Mouse (Mus musculus) lung, embryonic 14.5 days (tissue): Measurements from ENCODE around the gene S100a16. TPM values are rescaled to one million over a fixed set of nuclear protein-coding genes. Genes with fewer than 3 reads are reported as not detected.

Experiments used
- ATAC-seq: fragments of 200-750 bp; cut with Nextera tagmentation; 2 replicates; pipeline ENCODE4 v1.8.0; 2017; ENCODE audit warnings: mild to moderate bottlenecking, moderate TSS enrichment, moderate library complexity; ENCODE audit not compliant: insufficient read depth
- DNase-seq: peaks from one replicate; pipeline ENCODE4 v3.0.0-alpha.2; 2015
- H3K27ac ChIP-seq: fragments of 300-500 bp; sonication (generic); 2 replicates; pipeline ENCODE4 v1.5.1; 2014; ENCODE audit warnings: low read depth, mild to moderate bottlenecking, moderate library complexity
- H3K27me3 ChIP-seq: fragments of 300-500 bp; sonication (generic); 2 replicates; pipeline ENCODE4 v1.6.1; 2014; ENCODE audit warnings: low read length, control low read depth; ENCODE audit not compliant: insufficient read depth
- H3K36me3 ChIP-seq: fragments of 300-500 bp; sonication (generic); 2 replicates; pipeline ENCODE4 v1.6.1; 2014; ENCODE audit warnings: control low read depth; ENCODE audit not compliant: insufficient read depth
- H3K4me1 ChIP-seq: fragments of 300-500 bp; sonication (generic); 2 replicates; pipeline ENCODE4 v1.6.1; 2014; ENCODE audit warnings: antibody characterized with exemption, control low read depth; ENCODE audit not compliant: insufficient read depth
- H3K4me2 ChIP-seq: fragments of 300-500 bp; sonication (generic); 2 replicates; pipeline ENCODE4 v1.6.1; 2014; ENCODE audit warnings: mild to moderate bottlenecking
- H3K4me3 ChIP-seq: fragments of 300-500 bp; sonication (generic); 2 replicates; pipeline ENCODE4 v1.5.1; 2014; ENCODE audit warnings: low read depth, low read length
- H3K9ac ChIP-seq: fragments of 300-500 bp; sonication (generic); 2 replicates; pipeline ENCODE4 v1.6.1; 2014
- H3K9me3 ChIP-seq: fragments of 300-500 bp; sonication (generic); 2 replicates; pipeline ENCODE4 v1.6.1; 2016; ENCODE audit warnings: low read depth, low read length, control low read depth
- CTCF ChIP-seq: IDR thresholded peaks from 2 replicates; pipeline ENCODE4 v1.5.1; 2016; ENCODE audit warnings: antibody characterized with exemption, low read depth
- WGBS: fragments of 180-500 bp; shearing (Covaris S2); extraction: QIAGEN DNeasy Blood & Tissue Kit; methylation state at CpG from one replicate; pipeline ENCODE4 v1.1.7; 2014; 5-methylcytosine and 5-hydroxymethylcytosine counted together
- polyA plus RNA-seq: library from polyadenylated mRNA; unstranded; fragments of >200 nt; fragmentation: Nextera tagmentation; extraction: Ambion mirVana; gene quantifications from 2 replicates; pipeline ENCODE4 v1.2.1, GENCODE M21; 2014

Gene S100a16
- polyA plus RNA-seq, 1 experiment from 2014 or later: 175 TPM

DNA sequence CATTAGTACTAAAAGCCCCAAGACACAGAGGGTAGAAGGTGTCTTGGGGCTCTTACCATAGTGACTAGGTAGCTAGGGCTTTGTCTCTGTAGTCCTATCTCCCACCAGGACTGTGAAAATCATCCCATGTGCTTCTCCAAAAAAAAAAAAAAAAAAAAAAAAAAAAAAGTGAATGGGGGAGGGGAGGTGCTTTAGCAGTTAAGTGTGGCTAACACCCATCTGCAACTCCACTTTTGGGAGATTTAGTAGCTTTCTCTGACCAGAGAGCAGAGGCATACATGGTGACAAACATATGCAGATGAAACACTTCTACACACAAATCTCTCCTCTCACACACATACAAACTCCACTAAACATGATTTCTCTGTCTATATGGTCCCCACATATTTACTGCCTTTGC is 39.5 kb upstream of the S100a16 start:
- no peak overlapping the region for H3K4me3 ChIP-seq
- DNase-seq (no peak), ATAC-seq (no peak)
- no peaks in the 10 kb centered on the region for H3K27me3 ChIP-seq
- H3K27ac ChIP-seq: no peak overlapping the region
- no peaks in the 10 kb centered on the region for H3K4me1 ChIP-seq
- no peak overlapping the region for H3K4me2 ChIP-seq
- H3K9me3 ChIP-seq: no peaks in the 10 kb centered on the region
- TF ChIP-seq CTCF: no peak
- no peak overlapping the region for H3K9ac ChIP-seq
- peaks cover 65% of the 10 kb centered on the region for H3K36me3 ChIP-seq

DNA sequence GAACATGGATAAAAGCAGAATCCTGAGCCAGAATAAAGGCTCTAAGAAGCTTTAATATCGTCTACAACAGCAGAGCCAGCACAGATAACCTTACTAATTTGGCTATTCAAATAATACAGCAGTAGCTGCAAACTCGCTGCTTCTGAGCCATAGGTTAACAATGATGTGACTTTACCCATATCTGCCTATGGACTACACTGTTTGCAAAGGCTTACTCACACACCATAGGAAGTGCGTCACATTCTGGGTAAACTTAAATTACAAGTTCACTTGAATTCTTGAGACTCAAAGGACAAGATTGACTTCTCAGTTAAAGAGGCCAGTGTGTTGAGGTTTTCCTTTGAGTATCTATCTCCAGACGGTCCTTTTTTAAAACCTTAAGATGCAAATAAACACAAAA is 33.6 kb upstream of the S100a16 start:
- DNase-seq: no peak

DNA sequence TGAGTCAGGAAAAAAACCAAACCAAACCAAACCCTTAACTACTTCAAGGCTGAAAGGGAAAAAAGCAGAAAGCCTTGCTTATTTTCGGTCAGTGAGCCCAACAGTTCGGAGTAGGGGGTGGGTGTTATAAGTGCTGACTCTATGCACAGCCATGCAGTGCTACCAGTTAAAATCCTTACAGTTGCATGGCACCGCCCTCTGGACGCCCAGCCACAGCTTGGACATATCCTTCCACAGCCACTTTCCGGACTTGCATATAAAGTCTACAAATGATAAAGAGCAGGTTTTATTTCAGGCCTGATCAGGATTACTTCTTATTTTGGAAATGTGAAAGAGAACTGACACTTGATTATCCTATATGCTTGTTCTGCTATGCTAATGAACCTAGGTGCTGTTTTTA is 31.8 kb upstream of the S100a16 start:
- 88% methylated on average over 5 of the region's 5 CpGs for WGBS
- H3K36me3 ChIP-seq: peaks cover 73% of the 10 kb centered on the region

More for the DNA sequence above, 33.6 kb upstream of the S100a16 start:
- Histone ChIP-seq H3K9me3 (no peaks in the 10 kb centered on the region), H3K9ac (no peak overlapping the region), H3K27ac (no peak overlapping the region), H3K4me1 (peaks cover 10% of the 10 kb centered on the region), H3K4me2 (no peak overlapping the region), H3K36me3 (peaks cover 90% of the 10 kb centered on the region), H3K27me3 (no peaks in the 10 kb centered on the region), H3K4me3 (no peak overlapping the region)
- no peak for TF ChIP-seq CTCF
- ATAC-seq: no peak
- 58% methylated on average over 4 of the region's 4 CpGs for WGBS

DNA sequence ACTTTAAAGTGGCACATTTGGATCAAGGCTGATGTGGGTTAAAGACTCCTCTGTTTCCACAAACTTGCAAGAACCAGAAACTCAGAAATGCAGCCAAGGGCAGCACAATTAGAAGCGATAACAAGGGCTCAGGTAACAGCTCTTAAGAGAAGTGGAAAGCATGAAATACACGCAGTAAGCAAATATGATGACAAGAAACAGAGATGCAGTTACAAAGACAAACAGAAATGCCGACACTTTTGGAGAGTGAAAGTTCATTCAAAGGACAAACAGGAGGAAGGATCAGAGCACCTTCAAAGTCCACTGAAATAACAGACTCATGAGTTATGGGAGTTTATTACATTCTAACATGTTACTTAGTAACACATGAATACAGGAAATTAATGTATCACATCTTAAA is 30.7 kb upstream of the S100a16 start:
- Histone ChIP-seq H3K27ac (no peak overlapping the region), H3K4me1 (peaks cover 10% of the 10 kb centered on the region), H3K27me3 (no peaks in the 10 kb centered on the region), H3K9me3 (no peaks in the 10 kb centered on the region), H3K4me2 (no peak overlapping the region), H3K36me3 (peaks cover 64% of the 10 kb centered on the region), H3K4me3 (no peak overlapping the region), H3K9ac (no peak overlapping the region)
- TF ChIP-seq CTCF: no peak
- ATAC-seq (no peak), DNase-seq (no peak)
- WGBS: 60% methylated on average over 3 of the region's 3 CpGs

More for the DNA sequence above, 31.8 kb upstream of the S100a16 start:
- no peak for TF ChIP-seq CTCF
- Histone ChIP-seq H3K27ac (no peak overlapping the region), H3K27me3 (no peaks in the 10 kb centered on the region), H3K9ac (no peak overlapping the region), H3K4me1 (peaks cover 10% of the 10 kb centered on the region), H3K4me3 (no peak overlapping the region), H3K4me2 (no peak overlapping the region), H3K9me3 (no peaks in the 10 kb centered on the region)
- DNase-seq (peak; percentile 36), ATAC-seq (no peak)

DNA sequence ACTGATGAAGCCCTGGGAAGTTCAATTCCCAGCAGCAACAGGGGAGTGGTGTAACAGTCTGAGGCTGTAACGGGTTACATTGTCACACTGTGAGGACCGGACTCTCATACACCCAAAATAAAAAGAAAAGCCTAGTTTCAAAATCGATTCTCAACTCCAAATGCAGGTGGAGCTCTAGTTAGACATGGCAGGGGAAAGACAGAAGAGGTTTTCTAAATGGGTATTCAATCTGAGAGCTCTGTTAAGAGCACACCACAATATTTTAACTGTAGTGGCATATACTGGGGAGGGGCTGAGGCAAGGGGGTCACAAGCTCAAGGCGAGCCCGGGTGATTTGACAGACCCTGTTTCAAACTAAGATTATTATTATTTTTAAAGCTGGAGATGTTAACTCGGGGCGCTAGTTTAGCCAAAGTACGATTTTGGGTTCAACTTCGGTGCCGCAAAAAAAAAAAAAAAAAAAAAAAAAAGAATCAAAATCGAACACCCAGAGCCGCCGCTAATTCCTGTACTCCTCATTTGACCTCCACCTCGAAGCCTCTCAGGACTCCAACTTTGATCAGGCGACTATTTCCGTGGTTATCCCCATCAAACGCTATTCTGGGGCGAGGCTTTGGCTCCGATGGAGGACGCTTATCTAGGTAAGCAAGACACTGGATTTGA is 28.6 kb upstream of the S100a16 start:
- Histone ChIP-seq H3K9ac (peak overlapping the region; percentile 97), H3K4me2 (peak overlapping the region; percentile 89), H3K4me3 (peak overlapping the region; percentile 89), H3K9me3 (no peaks in the 10 kb centered on the region), H3K4me1 (peaks cover 10% of the 10 kb centered on the region), H3K27me3 (no peaks in the 10 kb centered on the region; the same call in 1 of the 2 replicates), H3K36me3 (peaks cover 44% of the 10 kb centered on the region), H3K27ac (peak overlapping the region; percentile 94)
- TF ChIP-seq CTCF: no peak
- no peak for ATAC-seq
- 2% methylated on average over 20 of the region's 20 CpGs for WGBS
- no peak for DNase-seq

DNA sequence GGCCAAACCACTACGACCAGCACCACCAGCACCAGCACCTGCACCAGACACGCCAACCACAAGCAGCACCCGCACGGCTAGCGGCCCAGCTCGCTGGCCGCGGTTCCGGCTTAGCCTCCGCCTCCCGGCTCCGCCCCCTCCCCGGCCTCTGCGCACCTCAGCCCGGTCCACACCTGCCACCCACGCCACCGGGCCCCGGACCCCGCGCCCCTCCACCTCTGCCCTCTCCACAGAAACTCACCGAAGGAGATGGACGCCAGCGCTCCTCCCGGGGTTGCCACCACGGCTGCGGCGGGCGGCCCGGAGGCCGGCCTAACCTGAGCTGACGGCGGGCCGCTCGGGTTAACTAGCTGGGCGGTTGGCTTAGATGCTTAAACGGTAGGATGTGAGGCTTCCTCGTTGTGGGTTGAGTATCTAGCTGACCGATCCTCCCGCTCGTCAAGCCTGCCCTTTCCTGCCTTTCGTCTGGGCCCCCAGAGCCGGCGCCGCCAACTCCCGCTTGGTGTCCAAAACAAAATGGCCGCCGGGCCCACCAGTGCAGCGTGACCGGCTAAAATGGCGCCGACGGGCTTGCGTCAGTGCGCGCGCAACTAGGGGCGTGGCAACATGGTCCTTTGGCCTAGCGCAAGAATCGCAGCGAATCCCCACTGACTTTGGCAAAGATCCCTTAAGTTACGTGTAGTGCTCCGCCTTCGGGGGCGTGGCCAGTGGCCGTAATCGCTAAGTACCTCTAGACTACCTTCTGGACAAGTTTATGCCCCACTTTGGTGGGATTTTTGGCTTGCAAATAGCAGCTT is 27.9 kb upstream of the S100a16 start, which contains the start of gene Chtop:
Gene Chtop (minus strand): TSS at position 549 of the 797 bp plus-strand sequence.
- DNase-seq (peak; percentile 100), ATAC-seq (peak; percentile 91)
- peak within 1 kb of the TSS; percentile 89 for H3K4me3 ChIP-seq
- no peaks in the 10 kb centered on the region for H3K9me3 ChIP-seq
- H3K27me3 ChIP-seq: no peaks in the 10 kb centered on the region; the same call in 1 of the 2 replicates
- under 1% methylated on average over 66 of the region's 66 CpGs for WGBS
- H3K4me2 ChIP-seq: peak within 1 kb of the TSS; percentile 89
- H3K27ac ChIP-seq: peak within 1 kb of the TSS; percentile 94
- no peak for TF ChIP-seq CTCF
- peak within 1 kb of the TSS; percentile 97 for H3K9ac ChIP-seq
- H3K36me3 ChIP-seq: peaks cover 37% of the 10 kb centered on the region
- peaks cover 10% of the 10 kb centered on the region for H3K4me1 ChIP-seq

DNA sequence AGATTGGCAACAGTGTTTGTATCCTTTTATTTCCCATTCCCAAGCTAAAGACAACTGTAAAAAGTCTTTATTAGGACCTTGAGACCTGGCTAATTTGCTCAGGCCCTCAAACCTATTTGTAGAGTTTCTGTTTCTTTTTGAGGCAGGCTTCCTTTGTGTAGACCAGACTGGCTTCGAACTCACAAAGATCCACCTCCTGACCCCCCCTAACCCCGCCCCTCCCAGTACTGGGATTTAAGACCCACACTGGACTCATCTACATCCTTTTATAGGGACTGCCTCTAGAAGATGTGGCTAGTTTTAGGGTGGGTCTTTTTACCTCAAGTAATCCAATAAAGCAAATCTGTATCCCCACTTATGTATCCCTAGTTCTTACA is 27.3 kb upstream of the S100a16 start:
- no peak overlapping the region for H3K9ac ChIP-seq
- ATAC-seq: 0 out of 2 replicates have a peak, but pooled peaks have one; percentile 0
- H3K36me3 ChIP-seq: peaks cover 31% of the 10 kb centered on the region
- H3K27me3 ChIP-seq: no peaks in the 10 kb centered on the region; the same call in 1 of the 2 replicates
- H3K9me3 ChIP-seq: no peaks in the 10 kb centered on the region
- TF ChIP-seq CTCF: no peak
- H3K4me2 ChIP-seq: peak overlapping the region; percentile 46
- 16% methylated on average over 2 of the region's 2 CpGs for WGBS
- DNase-seq: no peak
- peak overlapping the region; percentile 89 for H3K4me3 ChIP-seq
- peaks cover 10% of the 10 kb centered on the region for H3K4me1 ChIP-seq
- H3K27ac ChIP-seq: peak overlapping the region; percentile 25; the same call in 1 of the 2 replicates
